Mouse (Mus musculus) lung, embryonic 14.5 days (tissue): ENCODE measurements around the gene Mrpl37. TPM values are rescaled to one million over a fixed set of nuclear protein-coding genes. Genes with fewer than 3 reads are reported as not detected.

ENCODE experiments used
- ATAC-seq: fragments of 200-750 bp; cut with Nextera tagmentation; 2 replicates; pipeline ENCODE4 v1.8.0; 2017; ENCODE audit warnings: mild to moderate bottlenecking, moderate TSS enrichment, moderate library complexity; ENCODE audit not compliant: insufficient read depth
- DNase-seq: peaks from one replicate; pipeline ENCODE4 v3.0.0-alpha.2; 2015
- H3K27ac ChIP-seq: fragments of 300-500 bp; sonication (generic); 2 replicates; pipeline ENCODE4 v1.5.1; 2014; ENCODE audit warnings: low read depth, mild to moderate bottlenecking, moderate library complexity
- H3K27me3 ChIP-seq: fragments of 300-500 bp; sonication (generic); 2 replicates; pipeline ENCODE4 v1.6.1; 2014; ENCODE audit warnings: low read length, control low read depth; ENCODE audit not compliant: insufficient read depth
- H3K36me3 ChIP-seq: fragments of 300-500 bp; sonication (generic); 2 replicates; pipeline ENCODE4 v1.6.1; 2014; ENCODE audit warnings: control low read depth; ENCODE audit not compliant: insufficient read depth
- H3K4me1 ChIP-seq: fragments of 300-500 bp; sonication (generic); 2 replicates; pipeline ENCODE4 v1.6.1; 2014; ENCODE audit warnings: antibody characterized with exemption, control low read depth; ENCODE audit not compliant: insufficient read depth
- H3K4me2 ChIP-seq: fragments of 300-500 bp; sonication (generic); 2 replicates; pipeline ENCODE4 v1.6.1; 2014; ENCODE audit warnings: mild to moderate bottlenecking
- H3K4me3 ChIP-seq: fragments of 300-500 bp; sonication (generic); 2 replicates; pipeline ENCODE4 v1.5.1; 2014; ENCODE audit warnings: low read depth, low read length
- H3K9ac ChIP-seq: fragments of 300-500 bp; sonication (generic); 2 replicates; pipeline ENCODE4 v1.6.1; 2014
- H3K9me3 ChIP-seq: fragments of 300-500 bp; sonication (generic); 2 replicates; pipeline ENCODE4 v1.6.1; 2016; ENCODE audit warnings: low read depth, low read length, control low read depth
- CTCF ChIP-seq: IDR thresholded peaks from 2 replicates; pipeline ENCODE4 v1.5.1; 2016; ENCODE audit warnings: antibody characterized with exemption, low read depth
- WGBS: fragments of 180-500 bp; shearing (Covaris S2); extraction: QIAGEN DNeasy Blood & Tissue Kit; methylation state at CpG from one replicate; pipeline ENCODE4 v1.1.7; 2014; 5-methylcytosine and 5-hydroxymethylcytosine counted together
- polyA plus RNA-seq: library from polyadenylated mRNA; unstranded; fragments of >200 nt; fragmentation: Nextera tagmentation; extraction: Ambion mirVana; gene quantifications from 2 replicates; pipeline ENCODE4 v1.2.1, GENCODE M21; 2014

Gene Mrpl37
- polyA plus RNA-seq, 1 experiment from 2014 or later: 115 TPM

DNA sequence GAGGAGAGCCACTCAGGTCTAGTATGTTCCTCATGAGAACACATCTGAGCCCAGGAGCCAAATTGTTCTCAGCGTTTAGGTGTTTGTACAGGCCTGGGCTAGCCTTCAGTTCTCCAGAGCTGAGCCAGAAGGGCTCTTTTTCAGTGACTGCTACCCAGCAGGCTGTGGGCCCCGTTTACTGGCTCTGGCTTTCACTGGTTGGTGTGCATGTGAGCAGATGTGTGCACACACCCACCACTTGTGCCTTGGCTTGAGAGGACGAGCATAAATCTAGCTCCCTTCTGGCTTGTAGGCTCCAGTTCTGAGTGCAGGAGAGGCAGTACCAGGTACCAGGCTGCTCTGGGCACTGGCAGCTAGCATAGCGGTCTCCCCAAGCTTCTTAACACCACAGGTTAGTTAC lies 28.4 kb downstream of the Mrpl37 start:
- WGBS: 83% methylated on average over 4 of the region's 4 CpGs
- no peak for DNase-seq
- TF ChIP-seq CTCF: no peak
- Histone ChIP-seq H3K4me2 (no peak overlapping the region), H3K9me3 (no peaks in the 10 kb centered on the region), H3K9ac (no peak overlapping the region), H3K36me3 (peaks cover 92% of the 10 kb centered on the region), H3K4me3 (no peak overlapping the region), H3K27ac (no peak overlapping the region), H3K27me3 (no peaks in the 10 kb centered on the region), H3K4me1 (no peaks in the 10 kb centered on the region)
- no peak for ATAC-seq

DNA sequence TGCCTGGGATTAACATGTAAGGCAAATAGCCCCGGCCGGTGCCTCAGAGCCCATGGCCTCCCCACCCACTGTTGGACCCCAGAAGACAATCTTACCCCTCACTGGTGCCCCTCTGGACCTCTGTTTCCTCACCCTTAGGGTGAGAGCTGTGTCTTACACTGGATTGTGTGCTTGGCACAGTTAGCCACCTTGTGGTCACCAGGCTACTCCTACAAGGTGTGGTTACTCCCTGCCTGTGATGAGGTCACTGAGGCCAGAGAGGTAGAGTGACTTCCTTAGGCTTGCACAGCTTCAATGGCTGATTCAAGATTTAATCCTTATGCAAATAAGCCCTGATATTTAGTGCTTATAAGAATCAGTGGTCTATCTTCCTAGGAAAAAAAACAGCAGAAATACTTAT lies 29.7 kb downstream of the Mrpl37 start:
- Histone ChIP-seq H3K9me3 (no peaks in the 10 kb centered on the region), H3K4me1 (no peaks in the 10 kb centered on the region), H3K4me3 (no peak overlapping the region), H3K9ac (no peak overlapping the region), H3K27ac (no peak overlapping the region), H3K4me2 (no peak overlapping the region), H3K27me3 (no peaks in the 10 kb centered on the region), H3K36me3 (peaks cover 92% of the 10 kb centered on the region)
- DNase-seq: no peak
- WGBS: 97% methylated on average over 2 of the region's 2 CpGs
- no peak for ATAC-seq
- no peak for TF ChIP-seq CTCF

DNA sequence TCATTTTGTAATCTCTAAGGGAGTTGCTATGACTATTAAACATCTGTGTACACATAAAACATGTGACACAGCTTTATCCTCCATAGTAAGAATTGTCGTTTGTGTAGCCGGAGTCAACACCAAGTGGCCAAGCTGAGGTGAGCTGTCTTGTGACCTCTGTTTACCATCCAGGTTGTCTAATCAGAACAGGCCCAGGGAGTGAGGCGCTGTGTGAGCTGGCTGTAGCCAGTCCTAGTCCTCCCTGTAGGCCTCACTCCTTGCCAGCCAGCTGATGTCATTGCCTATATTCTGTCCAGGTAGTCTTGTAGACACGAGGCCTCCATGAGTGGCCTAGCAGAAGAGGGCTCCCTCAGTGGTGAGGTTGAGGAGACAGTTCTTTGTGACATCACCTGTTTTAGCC lies 31.0 kb downstream of the Mrpl37 start:
- H3K4me2 ChIP-seq: no peak overlapping the region
- no peaks in the 10 kb centered on the region for H3K4me1 ChIP-seq
- no peak for DNase-seq
- no peak for TF ChIP-seq CTCF
- no peak overlapping the region for H3K27ac ChIP-seq
- no peak overlapping the region for H3K4me3 ChIP-seq
- 77% methylated on average over 4 of the region's 4 CpGs for WGBS
- no peaks in the 10 kb centered on the region for H3K27me3 ChIP-seq
- no peaks in the 10 kb centered on the region for H3K9me3 ChIP-seq
- peaks cover 92% of the 10 kb centered on the region for H3K36me3 ChIP-seq
- no peak overlapping the region for H3K9ac ChIP-seq
- no peak for ATAC-seq

DNA sequence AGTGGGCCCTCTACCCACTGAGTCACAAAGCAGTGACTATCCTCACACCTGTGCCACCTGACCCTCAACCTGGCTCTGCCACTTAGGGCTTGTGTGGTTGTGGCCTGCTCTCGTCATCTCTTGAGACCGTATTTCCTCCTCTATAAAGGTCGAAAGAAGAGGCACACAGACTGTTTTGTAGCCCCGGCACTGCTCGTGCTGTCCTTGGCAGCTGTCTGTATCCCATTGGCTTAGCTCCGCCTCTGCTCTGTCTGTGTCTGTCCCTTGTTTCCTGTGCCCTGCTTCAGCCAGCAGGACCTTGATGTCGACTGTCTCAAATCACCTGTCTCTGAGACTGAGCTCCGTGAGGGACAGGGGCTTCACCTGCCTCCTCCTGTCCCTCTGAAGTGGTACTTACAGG lies 40.2 kb downstream of the Mrpl37 start:
- no peak overlapping the region for H3K4me2 ChIP-seq
- no peak overlapping the region for H3K9ac ChIP-seq
- H3K4me1 ChIP-seq: no peaks in the 10 kb centered on the region
- no peaks in the 10 kb centered on the region for H3K27me3 ChIP-seq
- WGBS: 55% methylated on average over 8 of the region's 8 CpGs
- ATAC-seq (no peak), DNase-seq (peak; percentile 11)
- H3K9me3 ChIP-seq: no peaks in the 10 kb centered on the region
- TF ChIP-seq CTCF: no peak
- H3K27ac ChIP-seq: no peak overlapping the region
- H3K4me3 ChIP-seq: no peak overlapping the region
- H3K36me3 ChIP-seq: peaks cover 56% of the 10 kb centered on the region

DNA sequence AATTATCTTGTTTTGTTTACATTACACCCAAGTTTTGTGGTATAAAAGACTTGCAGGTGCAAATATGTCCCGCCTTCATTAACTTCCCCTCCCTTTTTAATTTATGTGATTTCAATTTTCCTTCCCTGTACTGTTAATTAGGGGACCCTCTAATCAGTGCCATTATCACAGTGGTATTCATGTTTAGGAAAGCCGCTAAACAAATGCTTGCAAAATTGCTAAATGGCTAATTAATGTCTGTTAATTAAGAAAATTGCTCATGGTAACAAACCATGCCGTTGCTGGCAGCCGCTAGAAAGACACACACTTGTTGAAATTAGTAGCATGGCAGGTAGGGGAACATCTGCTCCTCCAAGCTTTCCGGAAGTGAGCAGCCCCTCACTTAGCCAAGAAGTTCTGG lies 41.3 kb downstream of the Mrpl37 start:
- WGBS: 90% methylated on average over 5 of the region's 5 CpGs
- TF ChIP-seq CTCF: no peak
- no peak for DNase-seq

DNA sequence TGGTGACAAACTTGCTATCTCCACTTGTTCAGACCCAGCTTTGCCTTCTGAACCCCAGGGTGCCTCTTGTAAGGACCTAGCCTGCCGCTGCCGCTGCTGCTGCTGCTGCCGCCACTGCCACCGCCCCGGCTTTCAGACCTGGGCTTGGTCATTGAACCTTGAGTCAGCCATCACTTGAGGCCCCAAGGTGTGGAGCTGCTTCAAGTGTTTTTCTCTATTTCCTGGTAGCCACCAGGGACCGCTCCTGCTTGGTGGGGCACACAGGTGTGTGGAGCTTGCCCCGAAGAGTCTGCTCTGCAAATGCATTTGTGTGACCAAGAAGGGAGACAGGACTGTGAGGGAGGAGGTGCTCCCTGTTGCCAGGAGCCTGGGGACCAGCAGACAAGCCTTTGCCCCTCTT lies 41.8 kb downstream of the Mrpl37 start:
- TF ChIP-seq CTCF: no peak
- Histone ChIP-seq H3K9me3 (no peaks in the 10 kb centered on the region), H3K9ac (no peak overlapping the region), H3K4me2 (no peak overlapping the region), H3K4me1 (no peaks in the 10 kb centered on the region), H3K4me3 (no peak overlapping the region), H3K27ac (no peak overlapping the region), H3K27me3 (no peaks in the 10 kb centered on the region), H3K36me3 (peaks cover 42% of the 10 kb centered on the region)
- WGBS: 79% methylated on average over 7 of the region's 7 CpGs
- ATAC-seq (no peak), DNase-seq (no peak)

More for the DNA sequence above, 41.3 kb downstream of the Mrpl37 start:
- Histone ChIP-seq H3K27ac (no peak overlapping the region), H3K27me3 (no peaks in the 10 kb centered on the region), H3K9ac (no peak overlapping the region), H3K36me3 (peaks cover 45% of the 10 kb centered on the region), H3K4me3 (no peak overlapping the region), H3K9me3 (no peaks in the 10 kb centered on the region), H3K4me1 (no peaks in the 10 kb centered on the region), H3K4me2 (no peak overlapping the region)
- no peak for ATAC-seq

DNA sequence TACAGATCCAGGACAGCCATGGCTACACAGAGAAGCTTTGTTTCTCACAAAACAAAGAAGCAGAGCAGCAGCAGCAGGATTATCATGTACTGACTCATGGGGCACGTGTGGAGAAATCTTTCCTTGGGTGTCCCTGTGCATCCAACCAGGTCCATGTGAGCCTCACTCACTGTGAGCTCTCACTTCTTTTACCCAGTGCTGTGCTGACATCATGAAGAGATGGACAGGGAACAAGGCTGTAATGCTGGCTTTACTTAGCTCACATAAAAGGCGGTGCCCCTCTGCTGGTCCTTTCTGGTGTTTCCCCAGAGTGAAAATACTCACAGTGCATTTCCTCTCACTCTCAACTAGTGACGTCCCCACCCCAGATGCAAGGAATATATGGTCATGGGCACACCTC lies 45.2 kb downstream of the Mrpl37 start:
- Histone ChIP-seq H3K27ac (no peak overlapping the region), H3K9me3 (no peaks in the 10 kb centered on the region), H3K9ac (no peak overlapping the region), H3K4me3 (no peak overlapping the region), H3K4me1 (no peaks in the 10 kb centered on the region), H3K36me3 (peaks cover 8% of the 10 kb centered on the region; the same call in 1 of the 2 replicates), H3K4me2 (no peak overlapping the region), H3K27me3 (no peaks in the 10 kb centered on the region)
- peak; percentile 9; the same call in 1 of the 2 replicates for TF ChIP-seq CTCF
- DNase-seq (no peak), ATAC-seq (no peak)
- WGBS: 69% methylated on average over 3 of the region's 3 CpGs

DNA sequence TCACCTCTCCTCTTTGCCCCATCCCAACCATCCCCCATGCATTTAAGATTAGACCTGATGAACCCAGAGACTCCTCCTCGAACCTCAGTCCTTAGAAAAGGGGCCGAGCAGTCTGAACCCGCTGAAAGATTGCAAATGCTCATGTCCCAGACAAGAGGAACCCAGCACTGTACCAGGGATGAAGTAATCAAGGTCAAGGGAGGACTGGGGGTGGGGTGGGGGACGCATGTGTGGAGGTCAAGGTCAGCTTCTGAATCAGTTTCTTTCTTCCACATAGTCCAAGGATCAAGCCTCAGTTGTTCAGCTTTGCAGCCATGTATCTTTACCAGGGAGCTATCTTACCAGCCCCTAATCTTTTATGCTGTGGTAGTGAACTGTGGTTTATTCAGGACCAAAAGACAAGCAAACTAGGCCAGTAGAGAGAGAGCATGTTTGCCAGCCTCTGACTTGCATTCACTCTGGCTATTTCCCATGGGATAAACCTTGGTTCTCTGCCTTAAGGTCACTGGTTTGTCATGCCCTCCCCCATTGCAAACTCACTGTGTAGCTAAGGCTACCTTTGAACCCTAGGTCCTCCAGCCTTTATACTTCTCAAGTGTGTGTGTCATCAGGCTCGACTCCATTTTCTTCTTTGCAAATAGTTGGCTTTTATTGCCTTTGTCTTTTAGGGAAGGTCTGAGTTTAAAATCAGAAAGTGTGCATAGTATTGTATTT lies 46.2 kb downstream of the Mrpl37 start:
- no peak overlapping the region for H3K9ac ChIP-seq
- DNase-seq: no peak
- TF ChIP-seq CTCF: no peak
- ATAC-seq: no peak
- H3K27ac ChIP-seq: no peak overlapping the region
- peaks cover 10% of the 10 kb centered on the region for H3K36me3 ChIP-seq
- 68% methylated on average over 5 of the region's 5 CpGs for WGBS
- H3K4me2 ChIP-seq: no peak overlapping the region
- H3K9me3 ChIP-seq: no peaks in the 10 kb centered on the region
- H3K4me1 ChIP-seq: no peaks in the 10 kb centered on the region
- H3K4me3 ChIP-seq: no peak overlapping the region
- no peaks in the 10 kb centered on the region for H3K27me3 ChIP-seq
